Mouse (Mus musculus): Measurements from ENCODE around the gene Usp15. TPM values are rescaled to one million over a fixed set of nuclear protein-coding genes. Genes with fewer than 3 reads are reported as not detected.
A peak's percentile ranks its signal among the peaks of the same experiment; 100 is the strongest.

Gene Usp15
- polyA plus RNA-seq, 1 experiment from 2014 or later: 66.8 TPM

DNA sequence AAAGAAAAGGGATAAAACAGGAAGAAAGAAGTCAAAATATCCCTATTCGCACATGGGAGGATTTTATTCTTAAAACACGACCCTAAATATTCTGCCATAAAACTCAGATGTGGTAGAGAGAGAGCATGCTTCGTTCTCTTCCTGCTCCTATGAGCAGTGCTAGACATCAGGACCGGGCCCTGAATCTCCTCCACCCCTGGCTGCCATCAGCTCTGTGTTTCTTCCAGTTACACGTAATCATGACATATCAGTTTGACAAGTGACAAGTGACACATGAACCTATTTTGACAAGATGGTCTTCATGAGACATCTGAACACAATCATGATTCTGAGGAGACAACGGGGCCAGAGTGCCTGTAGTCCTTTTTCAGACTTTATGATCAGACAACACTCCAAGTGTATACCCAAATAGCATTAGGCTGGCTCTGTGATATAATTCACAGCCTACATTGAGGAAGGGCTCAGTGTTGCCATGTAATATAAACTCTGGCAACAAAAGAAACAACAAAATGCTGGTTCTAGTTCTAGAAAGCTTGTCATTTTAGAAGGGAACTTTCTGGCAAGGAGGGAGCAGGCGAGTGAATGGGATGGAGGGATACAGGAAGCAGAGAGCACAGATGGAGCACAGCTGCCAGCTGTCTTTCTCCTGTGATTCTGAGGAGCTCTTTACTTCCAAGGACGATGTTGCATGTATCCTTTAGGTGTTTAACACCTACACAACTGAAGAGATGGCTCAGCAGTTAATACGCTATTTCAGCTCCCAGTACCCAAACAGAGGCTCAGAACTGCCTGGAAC lies 141.4 kb downstream of the Usp15 start:
- ATAC-seq (replicated peaks): no peak
- H3K9me3 ChIP-seq: no peaks in the 10 kb centered on the region
- H3K4me2 ChIP-seq (replicated peaks): no peak overlapping the region
- H3K27ac ChIP-seq (replicated peaks): no peak overlapping the region
- H3K36me3 ChIP-seq: peaks cover 10% of the 10 kb centered on the region; the same call in 1 of the 2 replicates
- H3K27me3 ChIP-seq: no peaks in the 10 kb centered on the region
- 86% methylated on average over 9 of the region's 9 CpGs for WGBS
- H3K4me3 ChIP-seq: no peak overlapping the region
- no peak overlapping the region for H3K9ac ChIP-seq (replicated peaks)
- no peaks in the 10 kb centered on the region for H3K4me1 ChIP-seq

Small RNA genes within 50 kb of the gene (microRNA-seq; reads per million reads assigned to microRNA genes)
- gene Gm27920: 4.8 reads per million, percentile 18 among the genes with 10 or more reads in this experiment

Other genes starting within 250 kb of the Usp15 start
- 27.0 and 27.8 TPM in 2 replicates for gene Mon2, start 120.5 kb downstream of the Usp15 start, polyA plus RNA-seq (2015; fragmentation: Nextera tagmentation; extraction: Ambion mirVana)
- 35.9 and 39.2 TPM in 2 replicates for gene Fam19a2, start 67.0 kb upstream of the Usp15 start, polyA plus RNA-seq (2015; fragmentation: Nextera tagmentation; extraction: Ambion mirVana)

Measured in forebrain, embryonic 15.5 days (tissue).